Mouse (Mus musculus) small intestine, adult 2 months (tissue): ENCODE results near the gene Tmem198b. TPM values are rescaled to one million over a fixed set of nuclear protein-coding genes. Genes with fewer than 3 reads are reported as not detected.
"Not testable (repeated sequence)": the region's sequence is repeated elsewhere in the genome, so short reads cannot be mapped to it uniquely, and the experiment has no call there.

ENCODE experiments used
- H3K27ac ChIP-seq: fragments of 200-500 bp; 2 replicates; pipeline ENCODE4 v1.5.1; 2012; ENCODE audit warnings: low read depth, low read length, control low read depth, inconsistent platforms; ENCODE audit not compliant: insufficient read depth
- H3K27me3 ChIP-seq: fragments of 200-500 bp; 2 replicates; pipeline ENCODE4 v1.6.1; 2012; ENCODE audit warnings: mild to moderate bottlenecking, moderate library complexity, low read length, inconsistent platforms; ENCODE audit not compliant: control insufficient read depth, insufficient read depth
- H3K36me3 ChIP-seq: fragments of 200-500 bp; 2 replicates; pipeline ENCODE4 v1.6.1; 2012; ENCODE audit warnings: mild to moderate bottlenecking, low read length, control low read depth, inconsistent platforms; ENCODE audit not compliant: control insufficient read depth, insufficient read depth
- H3K4me1 ChIP-seq: fragments of 200-500 bp; 2 replicates; pipeline ENCODE4 v1.6.1; 2012; ENCODE audit warnings: low read length, inconsistent platforms, mixed read lengths; ENCODE audit not compliant: control insufficient read depth, insufficient read depth, insufficient read length
- H3K4me3 ChIP-seq: fragments of 200-500 bp; 2 replicates; pipeline ENCODE4 v1.5.1; 2012; ENCODE audit warnings: low read depth, mild to moderate bottlenecking, control low read depth, inconsistent platforms, low read length, moderate library complexity
- CTCF ChIP-seq: fragments of 200-500 bp; IDR thresholded peaks from 2 replicates; pipeline ENCODE4 v1.5.1; 2012; ENCODE audit warnings: low read depth, mild to moderate bottlenecking, control low read depth, inconsistent platforms, low read length, moderate library complexity, mixed read lengths; ENCODE audit not compliant: insufficient replicate concordance, insufficient read length; ENCODE audit errors: extremely low read depth
- POLR2A ChIP-seq: fragments of 200-500 bp; IDR thresholded peaks from 2 replicates; pipeline ENCODE4 v1.6.1; 2012; ENCODE audit warnings: low read depth, mild to moderate bottlenecking, control low read depth, inconsistent platforms, low read length, moderate library complexity
- WGBS: fragments of 180-500 bp; shearing (Covaris S2); methylation state at CpG from one replicate; pipeline ENCODE4 v1.1.7; 2018; 5-methylcytosine and 5-hydroxymethylcytosine counted together
- polyA plus RNA-seq: library from polyadenylated mRNA; depleted of rRNA; stranded (reverse); fragments of >200 nt; gene quantifications from 2 replicates; pipeline ENCODE4 v1.2.3, GENCODE M21; 2012

Gene Tmem198b
- polyA plus RNA-seq, 1 experiment: 7.0 TPM

DNA sequence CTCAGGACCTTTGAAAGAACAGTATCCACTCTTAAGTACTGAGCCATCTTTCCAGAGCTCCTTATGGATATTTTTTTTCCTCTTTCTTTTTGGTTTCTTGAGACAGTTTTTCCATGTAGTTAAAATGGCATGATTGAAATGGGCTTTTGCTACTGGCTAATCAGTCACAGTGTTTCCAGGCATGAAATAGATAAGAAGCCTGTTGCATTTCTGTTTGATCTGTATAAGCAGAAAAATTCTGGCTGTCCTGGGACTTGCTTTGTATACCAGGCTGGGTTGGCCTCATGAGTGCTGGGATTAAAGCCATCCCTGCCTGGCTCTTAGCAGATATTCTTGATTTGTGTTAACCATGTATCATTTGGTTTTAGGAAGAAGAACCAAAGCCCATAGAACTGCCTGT lies 35.3 kb upstream of the Tmem198b start:
- H3K4me3 ChIP-seq: no peak overlapping the region
- TF ChIP-seq POLR2A (no peak), CTCF (no peak)
- H3K36me3 ChIP-seq: peaks cover 46% of the 10 kb centered on the region
- no peaks in the 10 kb centered on the region for H3K27me3 ChIP-seq
- no peaks in the 10 kb centered on the region for H3K4me1 ChIP-seq
- no peak overlapping the region for H3K27ac ChIP-seq

DNA sequence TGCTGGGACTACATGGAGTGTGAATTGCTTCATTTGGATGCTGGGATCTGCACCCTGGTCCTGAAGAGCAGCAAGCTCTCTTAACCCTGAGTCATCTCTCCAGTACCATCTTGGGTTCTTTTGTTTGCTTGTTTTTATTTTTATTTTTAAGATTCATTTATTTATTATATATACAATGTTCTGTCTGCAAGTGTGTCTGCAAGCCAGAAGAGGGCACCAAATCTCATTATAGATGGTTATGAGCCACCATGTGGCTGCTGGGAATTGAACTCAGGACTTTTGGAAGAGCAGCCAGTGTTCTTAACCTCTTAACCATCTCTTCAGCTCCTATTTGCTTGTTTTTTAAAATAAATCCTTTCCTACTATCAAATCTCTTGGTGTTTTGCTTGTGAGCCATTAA lies 33.2 kb upstream of the Tmem198b start:
- no peak overlapping the region for H3K4me3 ChIP-seq
- no peak overlapping the region for H3K27ac ChIP-seq
- TF ChIP-seq CTCF (no peak), POLR2A (no peak)
- H3K36me3 ChIP-seq: peaks cover 45% of the 10 kb centered on the region
- H3K4me1 ChIP-seq: no peaks in the 10 kb centered on the region
- no peaks in the 10 kb centered on the region for H3K27me3 ChIP-seq

DNA sequence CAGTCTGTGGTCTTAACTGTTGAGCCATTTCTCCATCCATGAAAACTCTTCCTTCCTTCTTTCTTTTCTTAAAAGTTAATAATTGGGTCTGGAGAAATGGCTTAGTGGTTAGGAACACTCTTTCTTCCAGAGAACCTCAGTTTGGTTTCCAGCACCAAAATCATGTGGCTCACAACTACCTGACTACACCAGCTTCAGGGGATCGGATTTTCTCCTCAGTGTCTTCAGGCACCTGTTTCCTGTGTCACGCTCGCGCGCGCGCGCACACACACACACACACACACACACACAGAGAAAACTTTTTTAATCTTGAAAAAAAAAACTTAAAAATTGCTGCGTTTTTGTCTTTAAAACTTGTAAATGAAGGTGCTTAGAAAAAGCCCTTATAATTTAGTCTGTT lies 19.7 kb upstream of the Tmem198b start:
- Histone ChIP-seq H3K4me1 (peaks cover under 1% of the 10 kb centered on the region; the same call in 1 of the 2 replicates), H3K27ac (no peak overlapping the region), H3K27me3 (no peaks in the 10 kb centered on the region), H3K36me3 (peaks cover 10% of the 10 kb centered on the region), H3K4me3 (no peak overlapping the region)
- WGBS: 94% methylated on average over 9 of the region's 9 CpGs
- no peak for TF ChIP-seq POLR2A
- TF ChIP-seq CTCF: no peak

DNA sequence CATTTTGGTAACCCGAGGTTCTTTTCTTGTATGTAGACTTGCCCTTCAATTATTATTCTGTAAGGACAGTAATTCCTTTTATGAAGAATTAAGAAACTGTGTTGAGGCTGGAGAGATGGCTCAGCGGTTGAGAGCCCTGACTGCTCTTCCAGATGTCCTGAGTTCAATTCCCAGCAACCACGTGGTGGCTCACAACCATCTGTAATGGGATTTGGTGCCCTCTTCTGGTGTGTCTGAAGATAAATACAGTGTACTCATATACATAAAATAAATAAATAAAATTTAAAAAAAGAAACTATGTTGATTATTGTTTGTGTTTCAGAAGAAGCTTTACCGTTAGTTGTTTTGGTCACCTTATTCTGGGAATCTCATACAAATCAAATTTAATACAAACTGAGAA lies 18.9 kb upstream of the Tmem198b start:
- WGBS: 57% methylated on average over 4 of the region's 4 CpGs
- H3K4me3 ChIP-seq, H3K4me1 ChIP-seq, H3K27me3 ChIP-seq, H3K27ac ChIP-seq, H3K36me3 ChIP-seq: not testable (repeated sequence)

DNA sequence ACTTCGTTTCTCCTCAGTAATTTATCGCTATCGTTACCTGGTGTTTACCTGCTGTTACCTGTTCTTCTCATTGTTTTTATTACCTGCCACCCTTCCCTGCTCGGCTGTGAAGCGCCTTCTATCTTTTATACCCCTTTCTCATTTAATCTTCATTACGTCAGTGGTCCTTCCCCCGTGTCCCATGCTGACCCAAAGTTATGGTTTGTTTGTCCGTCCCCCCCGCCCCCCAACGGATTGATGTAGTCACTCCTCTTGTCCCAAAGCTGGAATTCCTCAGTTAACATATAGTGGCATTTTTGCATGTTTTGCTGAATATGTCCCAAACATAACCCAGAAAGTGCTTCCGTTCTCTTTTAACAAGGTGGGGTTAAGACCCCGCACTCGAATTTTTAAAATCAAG lies 18.0 kb upstream of the Tmem198b start:
- 1% methylated on average over 13 of the region's 13 CpGs for WGBS
- Histone ChIP-seq H3K4me1 (peaks cover 2% of the 10 kb centered on the region; the same call in 1 of the 2 replicates), H3K36me3 (peaks cover 16% of the 10 kb centered on the region), H3K27me3 (no peaks in the 10 kb centered on the region), H3K4me3 (peak overlapping the region; percentile 95), H3K27ac (peak overlapping the region; percentile 43)
- TF ChIP-seq POLR2A (no peak), CTCF (no peak)

DNA sequence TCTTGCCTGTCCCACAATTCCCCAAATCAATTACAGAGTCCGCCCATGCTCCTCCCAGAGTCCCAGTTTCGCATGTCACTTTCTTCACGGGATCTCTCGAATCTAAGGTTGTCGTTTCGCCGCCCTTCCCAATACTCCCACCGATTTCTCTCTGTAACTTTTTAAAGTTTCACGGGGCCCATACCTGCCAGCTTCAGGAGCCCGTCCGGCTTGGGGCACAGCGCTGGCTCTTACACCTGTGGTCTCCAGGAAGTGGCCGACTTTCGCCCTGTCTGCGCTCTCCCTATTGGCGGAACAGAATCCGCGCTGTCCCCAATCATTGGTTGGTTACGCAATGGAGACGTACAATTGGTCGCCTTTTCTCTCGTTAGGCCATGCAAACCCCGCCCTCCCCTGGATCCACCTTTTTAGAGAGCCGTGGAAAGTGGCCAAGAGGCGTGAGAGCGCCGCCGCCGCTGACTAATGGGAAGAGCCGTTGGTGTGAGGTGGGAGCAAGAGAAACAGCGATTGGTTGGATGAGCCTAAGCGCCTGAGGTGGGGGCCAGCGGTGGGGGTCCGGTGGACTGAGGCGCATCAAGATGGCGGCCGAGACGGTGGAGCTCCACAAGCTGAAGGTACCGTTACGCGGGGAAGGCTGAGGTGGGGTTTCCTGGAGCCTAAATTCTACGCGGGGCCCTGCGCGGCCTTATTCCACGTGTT lies 17.3 kb upstream of the Tmem198b start, which contains the start of gene Ormdl2:
Ormdl2 (minus strand) TSS at position 288 of the 699 bp plus-strand sequence.
- under 1% methylated on average over 46 of the region's 46 CpGs for WGBS
- Histone ChIP-seq H3K4me3 (peak within 1 kb of the TSS; percentile 95), H3K27me3 (no peaks in the 10 kb centered on the region), H3K36me3 (peaks cover 23% of the 10 kb centered on the region), H3K27ac (peak within 1 kb of the TSS; percentile 53), H3K4me1 (peaks cover 2% of the 10 kb centered on the region; the same call in 1 of the 2 replicates)
- TF ChIP-seq CTCF: no peak
- TF ChIP-seq POLR2A: peak; percentile 81; the same call in 1 of the 2 replicates

DNA sequence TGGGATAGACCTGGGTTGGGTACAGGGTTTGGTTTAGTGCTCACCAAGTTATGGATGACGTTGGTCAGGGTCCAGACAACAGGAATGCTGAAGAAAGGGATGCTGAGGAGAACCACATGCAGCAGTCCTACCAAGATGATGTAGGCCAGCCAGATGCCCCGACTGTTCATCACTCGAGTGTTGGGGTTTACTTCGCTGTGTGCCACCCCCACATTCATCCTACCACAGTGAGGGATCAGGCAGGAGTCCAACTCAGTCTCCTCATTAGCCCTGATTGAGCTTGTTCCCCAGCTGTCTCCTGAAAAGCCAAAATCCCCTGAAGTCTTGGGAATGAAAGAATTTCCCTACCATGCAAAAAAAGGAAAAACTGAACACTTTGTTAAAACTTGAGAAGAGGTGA lies 16.0 kb upstream of the Tmem198b start:
- Histone ChIP-seq H3K4me1 (peaks cover 7% of the 10 kb centered on the region; the same call in 1 of the 2 replicates), H3K27me3 (no peaks in the 10 kb centered on the region), H3K36me3 (peaks cover 32% of the 10 kb centered on the region), H3K27ac (no peak overlapping the region), H3K4me3 (no peak overlapping the region)
- no peak for TF ChIP-seq POLR2A
- no peak for TF ChIP-seq CTCF
- 77% methylated on average over 4 of the region's 4 CpGs for WGBS

DNA sequence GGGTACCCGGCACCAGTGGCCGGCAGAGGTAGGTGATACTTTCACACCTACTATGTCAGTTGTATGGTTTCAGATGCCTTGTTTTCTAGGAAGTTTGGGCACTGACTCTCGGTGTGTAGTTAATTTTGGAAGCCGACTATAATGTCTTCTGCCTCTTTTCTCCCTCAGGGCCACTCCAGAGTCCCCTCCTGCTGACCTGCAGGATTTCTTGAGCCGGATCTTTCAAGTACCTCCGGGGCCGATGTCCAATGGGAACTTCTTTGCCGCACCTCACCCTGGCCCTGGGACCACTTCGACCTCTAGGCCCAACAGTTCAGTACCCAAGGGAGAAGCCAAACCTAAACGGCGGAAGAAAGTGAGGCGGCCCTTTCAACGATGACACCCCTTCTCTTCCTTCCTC lies 12.9 kb upstream of the Tmem198b start, which contains the start of gene Sarnp:
Sarnp (plus strand) TSS at position 301 of the 400 bp plus-strand sequence.
- TF ChIP-seq POLR2A: no peak
- Histone ChIP-seq H3K27ac (no peak within 1 kb of the TSS), H3K4me1 (peaks cover 7% of the 10 kb centered on the region; the same call in 1 of the 2 replicates), H3K4me3 (no peak within 1 kb of the TSS), H3K36me3 (peaks cover 44% of the 10 kb centered on the region), H3K27me3 (no peaks in the 10 kb centered on the region)
- 93% methylated on average over 13 of the region's 13 CpGs for WGBS
